Comparison of ENCODE assay signal across 10 mouse cellular contexts in genomic region chr1:192606876-192607275, GRCm38 (mm10).
"Had no signal": no experiment of that assay in that cellular context is flagged by ENCODE, and none has a peak within 500 bp of the region (broad histone marks: within the 10 kb centered on the region; RNA-seq: fewer than 3 reads in every experiment).

No protein-coding gene starts in this region.

- ATAC-seq: midbrain, embryonic 13.5 days; midbrain, embryonic 15.5 days had no signal

- DNase-seq: lung, adult 18-20 months; lung, embryonic 14.5 days; lung, postnatal 10 days; lung, postnatal 4 days; right cerebral cortex, adult 18-20 months; right cerebral cortex, postnatal 14 days; thymus, adult 2 months; thymus, postnatal 25 days had no signal
